Mouse (Mus musculus): ENCODE data around the gene Commd1.

Commd1 gene

GRCm38 (mm10) chr11:22857705-22858440 lies 124.3 kb downstream of the Commd1 start:
- DNase-seq: peak; percentile 42 to 49

- DNase-seq: no peak
These were observed 125.0 kb downstream of the Commd1 start for GRCm38 (mm10) chr11:22857106-22857704.

GRCm38 (mm10) chr11:22856371-22856965 lies 125.7 kb downstream of the Commd1 start:
- DNase-seq: no peak

- no peak for DNase-seq
These were observed 127.6 kb downstream of the Commd1 start for GRCm38 (mm10) chr11:22854571-22854970.

- DNase-seq: no peak
These were observed 128.6 kb downstream of the Commd1 start for GRCm38 (mm10) chr11:22853477-22854157.

GRCm38 (mm10) chr11:22852510-22852909 lies 129.7 kb downstream of the Commd1 start:
- DNase-seq: no peak

- DNase-seq: no peak
These were observed 130.8 kb downstream of the Commd1 start for GRCm38 (mm10) chr11:22851416-22851815.

- no peak for DNase-seq
These were observed 132.1 kb downstream of the Commd1 start for GRCm38 (mm10) chr11:22850077-22850476.

GRCm38 (mm10) chr11:22848649-22849195 lies 133.5 kb downstream of the Commd1 start:
- DNase-seq: no peak

GRCm38 (mm10) chr11:22847732-22848648 lies 134.2 kb downstream of the Commd1 start:
- peak; percentile 46 to 71 for DNase-seq

GRCm38 (mm10) chr11:22846960-22847731 lies 135.0 kb downstream of the Commd1 start:
- DNase-seq: no peak

Measured in kidney, postnatal 4 days (tissue).